Mouse (Mus musculus) hindbrain, embryonic 16.5 days (tissue): ENCODE results near the gene Kcnd2. TPM values are rescaled to one million over a fixed set of nuclear protein-coding genes. Genes with fewer than 3 reads are reported as not detected.

Source experiments
- ATAC-seq: fragments of 200-750 bp; cut with Nextera tagmentation; 2 replicates; pipeline ENCODE4 v1.8.0; 2017; ENCODE audit warnings: moderate TSS enrichment, moderate library complexity
- H3K27ac ChIP-seq: fragments of 300-500 bp; sonication (generic); 2 replicates; pipeline ENCODE4 v1.5.1; 2014; ENCODE audit warnings: low read depth, mild to moderate bottlenecking, control low read depth, low read length, moderate library complexity
- H3K27me3 ChIP-seq: fragments of 300-500 bp; sonication (generic); replicated peaks from 2 replicates; pipeline ENCODE4 v1.6.1; 2014; ENCODE audit warnings: low read length; ENCODE audit not compliant: control insufficient read depth, insufficient read depth
- H3K36me3 ChIP-seq: fragments of 300-500 bp; sonication (generic); 2 replicates; pipeline ENCODE4 v1.6.1; 2014; ENCODE audit warnings: mild to moderate bottlenecking, low read length, moderate library complexity, mixed read lengths; ENCODE audit not compliant: control insufficient read depth, insufficient read depth
- H3K4me1 ChIP-seq: fragments of 300-500 bp; sonication (generic); 2 replicates; pipeline ENCODE4 v1.6.1; 2014; ENCODE audit warnings: low read depth, low read length; ENCODE audit not compliant: control insufficient read depth, insufficient read depth
- H3K4me2 ChIP-seq: fragments of 300-500 bp; sonication (generic); 2 replicates; pipeline ENCODE4 v1.6.1; 2014; ENCODE audit warnings: mild to moderate bottlenecking, low read length, control low read depth, moderate library complexity
- H3K4me3 ChIP-seq: fragments of 300-500 bp; sonication (generic); 2 replicates; pipeline ENCODE4 v1.5.1; 2014; ENCODE audit warnings: mild to moderate bottlenecking, low read length, control low read depth, moderate library complexity
- H3K9ac ChIP-seq: fragments of 300-500 bp; sonication (generic); 2 replicates; pipeline ENCODE4 v1.6.1; 2014; ENCODE audit warnings: low read depth, mild to moderate bottlenecking, control low read depth, low read length, moderate library complexity
- H3K9me3 ChIP-seq: fragments of 300-500 bp; sonication (generic); 2 replicates; pipeline ENCODE4 v1.6.1; 2014; ENCODE audit warnings: mild to moderate bottlenecking, low read length, moderate library complexity; ENCODE audit not compliant: control insufficient read depth
- WGBS: fragments of 180-500 bp; shearing (Covaris S2); extraction: QIAGEN DNeasy Blood & Tissue Kit; methylation state at CpG from one replicate; pipeline ENCODE4 v1.1.7; 2014; 5-methylcytosine and 5-hydroxymethylcytosine counted together
- polyA plus RNA-seq: library from polyadenylated mRNA; unstranded; fragments of >200 nt; fragmentation: Nextera tagmentation; extraction: Ambion mirVana; gene quantifications from 2 replicates; pipeline ENCODE4 v1.2.1, GENCODE M21; 2015

Gene Kcnd2
- polyA plus RNA-seq, 1 experiment from 2014 or later: 30.3 TPM

DNA sequence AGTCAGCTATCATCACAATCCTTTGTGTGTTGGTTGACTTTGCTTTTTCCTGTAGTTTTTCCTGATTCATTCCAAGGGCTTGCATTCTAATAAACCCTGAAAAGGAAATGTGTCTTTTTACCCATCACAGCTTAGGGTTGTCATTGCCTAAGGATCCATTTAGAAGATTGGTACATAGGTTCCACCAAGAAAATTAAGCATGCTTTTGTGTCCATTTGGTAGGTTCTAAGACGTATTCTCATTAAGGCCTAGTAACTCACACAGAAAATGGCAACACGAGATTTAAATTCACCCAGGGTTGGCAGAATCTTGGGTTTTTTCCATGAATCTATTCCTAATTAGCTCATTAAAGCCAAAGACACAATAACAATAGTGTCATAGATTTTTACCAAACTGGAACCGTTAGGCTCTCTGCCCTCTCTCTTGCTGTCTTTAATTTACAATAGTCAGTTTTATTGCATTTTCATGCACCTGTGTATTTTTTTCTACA lies 477.6 kb downstream of the Kcnd2 start:
- 60% methylated on average over 3 of the region's 3 CpGs for WGBS
- ATAC-seq: no peak
- no peaks in the 10 kb centered on the region for H3K9me3 ChIP-seq

GRCm38 (mm10) chr6:21697641-21698040 lies 482.3 kb downstream of the Kcnd2 start:
- Histone ChIP-seq H3K4me2 (no peak overlapping the region), H3K36me3 (no peaks in the 10 kb centered on the region), H3K9me3 (no peaks in the 10 kb centered on the region), H3K4me1 (no peaks in the 10 kb centered on the region), H3K27me3 (no peaks in the 10 kb centered on the region), H3K9ac (no peak overlapping the region), H3K4me3 (no peak overlapping the region), H3K27ac (0 out of 2 replicates have a peak overlapping the region, but pooled peaks have one; percentile 4)
- ATAC-seq: peak; percentile 83
- WGBS: 58% methylated on average over 3 of the region's 3 CpGs

More for the DNA sequence above, 477.6 kb downstream of the Kcnd2 start:
- Histone ChIP-seq H3K27ac (no peak overlapping the region), H3K4me2 (no peak overlapping the region), H3K9ac (no peak overlapping the region), H3K27me3 (no peaks in the 10 kb centered on the region), H3K4me1 (no peaks in the 10 kb centered on the region), H3K36me3 (no peaks in the 10 kb centered on the region), H3K4me3 (no peak overlapping the region)

DNA sequence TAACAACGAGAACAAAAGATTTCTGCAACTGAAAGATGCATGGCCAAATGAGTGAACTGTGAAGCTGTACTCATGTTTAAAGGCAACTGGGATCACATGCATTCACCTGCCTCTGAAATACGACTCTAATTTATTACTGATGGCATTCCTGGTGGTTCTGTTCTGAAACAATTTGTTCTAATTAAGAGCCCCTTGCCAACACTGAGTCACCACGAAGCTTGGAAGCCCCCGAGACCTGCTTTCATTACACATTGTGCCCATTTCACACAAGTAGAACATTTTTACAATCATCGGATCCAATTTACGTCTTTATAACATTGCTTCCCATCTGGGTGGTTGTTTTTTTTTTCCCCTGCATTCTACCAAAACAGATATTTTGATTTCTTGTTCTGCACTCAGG lies 485.8 kb downstream of the Kcnd2 start:
- Histone ChIP-seq H3K36me3 (no peaks in the 10 kb centered on the region), H3K4me3 (no peak overlapping the region), H3K4me2 (no peak overlapping the region), H3K4me1 (no peaks in the 10 kb centered on the region), H3K27ac (no peak overlapping the region), H3K27me3 (no peaks in the 10 kb centered on the region), H3K9me3 (no peaks in the 10 kb centered on the region), H3K9ac (no peak overlapping the region)
- no peak for ATAC-seq
- WGBS: 66% methylated on average over 6 of the region's 6 CpGs

GRCm38 (mm10) chr6:21709228-21709627 lies 493.9 kb downstream of the Kcnd2 start:
- ATAC-seq: no peak
- H3K4me2 ChIP-seq: no peak overlapping the region
- whole genome bisulfite sequencing: 16% methylated on average over 3 of the region's 3 CpGs

DNA sequence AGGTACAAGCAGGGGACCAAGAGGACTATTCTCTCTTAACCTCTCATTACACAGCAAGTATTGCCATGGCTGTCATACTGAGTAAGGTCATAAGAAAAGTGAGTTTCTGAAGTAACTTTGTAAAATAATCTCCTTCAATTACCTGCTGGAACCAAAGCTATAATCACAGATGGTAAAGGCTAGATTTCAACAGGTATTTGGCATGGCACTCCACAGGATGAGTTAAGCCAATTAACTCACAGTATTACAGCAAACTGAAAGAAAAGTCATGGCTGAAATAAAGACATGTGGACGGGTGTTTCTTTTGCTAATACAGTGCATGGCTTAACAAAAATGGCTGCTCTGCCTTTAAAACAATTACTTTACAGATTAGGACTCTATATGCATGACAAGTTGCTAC lies 503.8 kb downstream of the Kcnd2 start:
- no peak overlapping the region for H3K27ac ChIP-seq
- H3K36me3 ChIP-seq: no peaks in the 10 kb centered on the region
- no peak overlapping the region for H3K9ac ChIP-seq
- no peak for ATAC-seq
- no peak overlapping the region for H3K4me3 ChIP-seq
- no peak overlapping the region for H3K4me2 ChIP-seq
- H3K27me3 ChIP-seq: no peaks in the 10 kb centered on the region
- 0 out of 2 replicates have a peak, but pooled peaks cover 2% of the 10 kb centered on the region for H3K4me1 ChIP-seq
- WGBS: 72% methylated on average over 1 of the region's 1 CpGs
- no peaks in the 10 kb centered on the region for H3K9me3 ChIP-seq

More at GRCm38 (mm10) chr6:21709228-21709627, 493.9 kb downstream of the Kcnd2 start:
- no peaks in the 10 kb centered on the region for H3K36me3 ChIP-seq
- no peaks in the 10 kb centered on the region for H3K9me3 ChIP-seq
- no peaks in the 10 kb centered on the region for H3K27me3 ChIP-seq
- no peak overlapping the region for H3K9ac ChIP-seq
- no peak overlapping the region for H3K4me3 ChIP-seq
- no peaks in the 10 kb centered on the region for H3K4me1 ChIP-seq
- no peak overlapping the region for H3K27ac ChIP-seq

- Histone ChIP-seq H3K27ac (no peak overlapping the region), H3K4me1 (0 out of 2 replicates have a peak, but pooled peaks cover 2% of the 10 kb centered on the region), H3K27me3 (no peaks in the 10 kb centered on the region), H3K9me3 (no peaks in the 10 kb centered on the region), H3K4me2 (no peak overlapping the region), H3K4me3 (no peak overlapping the region), H3K9ac (no peak overlapping the region), H3K36me3 (no peaks in the 10 kb centered on the region)
- no peak for ATAC-seq
- 85% methylated on average over 10 of the region's 10 CpGs for WGBS
Observed at GRCm38 (mm10) chr6:21722238-21722637, 506.9 kb downstream of the Kcnd2 start.

DNA sequence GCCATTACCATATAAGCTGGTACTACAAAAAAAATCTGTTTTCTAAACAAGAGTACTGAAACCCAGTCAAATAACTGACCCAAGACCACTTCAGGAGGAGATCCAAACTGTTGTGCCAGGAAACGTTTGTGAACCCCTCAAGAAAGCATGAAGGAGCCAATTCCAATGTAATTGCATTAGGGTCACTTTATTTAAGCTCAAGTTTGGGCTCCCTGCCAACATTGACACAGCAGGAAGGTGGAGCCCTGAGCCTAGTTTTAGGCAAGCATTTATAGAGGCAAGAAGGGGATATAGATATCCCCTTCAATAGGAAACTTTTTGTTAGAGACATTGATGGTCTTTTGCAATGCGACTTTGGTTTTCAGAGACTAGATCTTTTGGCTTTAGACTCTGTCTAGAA lies 525.3 kb downstream of the Kcnd2 start:
- H3K4me2 ChIP-seq: no peak overlapping the region
- no peaks in the 10 kb centered on the region for H3K36me3 ChIP-seq
- ATAC-seq: no peak
- no peak overlapping the region for H3K9ac ChIP-seq
- no peak overlapping the region for H3K4me3 ChIP-seq
- WGBS: 55% methylated on average over 2 of the region's 2 CpGs
- no peak overlapping the region for H3K27ac ChIP-seq
- H3K27me3 ChIP-seq: no peaks in the 10 kb centered on the region
- H3K4me1 ChIP-seq: no peaks in the 10 kb centered on the region
- no peaks in the 10 kb centered on the region for H3K9me3 ChIP-seq

GRCm38 (mm10) chr6:21744615-21745266 lies 529.4 kb downstream of the Kcnd2 start:
- ATAC-seq: no peak
- 80% methylated on average over 3 of the region's 3 CpGs for WGBS
- H3K27ac ChIP-seq: no peak overlapping the region

GRCm38 (mm10) chr6:21747536-21747935 lies 532.2 kb downstream of the Kcnd2 start:
- no peaks in the 10 kb centered on the region for H3K27me3 ChIP-seq
- 80% methylated on average over 1 of the region's 1 CpGs for WGBS
- no peak overlapping the region for H3K9ac ChIP-seq
- no peaks in the 10 kb centered on the region for H3K4me1 ChIP-seq
- no peaks in the 10 kb centered on the region for H3K9me3 ChIP-seq
- no peak overlapping the region for H3K4me2 ChIP-seq
- H3K4me3 ChIP-seq: no peak overlapping the region
- no peak overlapping the region for H3K27ac ChIP-seq
- ATAC-seq: no peak
- no peaks in the 10 kb centered on the region for H3K36me3 ChIP-seq

More at GRCm38 (mm10) chr6:21744615-21745266, 529.4 kb downstream of the Kcnd2 start:
- Histone ChIP-seq H3K27me3 (no peaks in the 10 kb centered on the region), H3K9ac (no peak overlapping the region), H3K36me3 (no peaks in the 10 kb centered on the region), H3K4me2 (no peak overlapping the region), H3K9me3 (no peaks in the 10 kb centered on the region), H3K4me3 (no peak overlapping the region), H3K4me1 (no peaks in the 10 kb centered on the region)
